Mouse (Mus musculus): ENCODE measurements around the gene Pimreg.

GRCm38 (mm10) chr11:72002138-72002853 lies 39.5 kb upstream of the Pimreg start:
- peak; percentile 41; the same call in 1 of the 2 replicates for TF ChIP-seq CTCF (IDR thresholded peaks at IDR 0.05; ENCODE audit: extremely low read depth, insufficient read depth, low read length)
- no peak for TF ChIP-seq POLR2A (IDR thresholded peaks at IDR 0.05; ENCODE audit: extremely low read depth, insufficient read depth, low read length)
